Mouse (Mus musculus): ENCODE measurements around the gene Sycp1.

The Sycp1 gene

DNA sequence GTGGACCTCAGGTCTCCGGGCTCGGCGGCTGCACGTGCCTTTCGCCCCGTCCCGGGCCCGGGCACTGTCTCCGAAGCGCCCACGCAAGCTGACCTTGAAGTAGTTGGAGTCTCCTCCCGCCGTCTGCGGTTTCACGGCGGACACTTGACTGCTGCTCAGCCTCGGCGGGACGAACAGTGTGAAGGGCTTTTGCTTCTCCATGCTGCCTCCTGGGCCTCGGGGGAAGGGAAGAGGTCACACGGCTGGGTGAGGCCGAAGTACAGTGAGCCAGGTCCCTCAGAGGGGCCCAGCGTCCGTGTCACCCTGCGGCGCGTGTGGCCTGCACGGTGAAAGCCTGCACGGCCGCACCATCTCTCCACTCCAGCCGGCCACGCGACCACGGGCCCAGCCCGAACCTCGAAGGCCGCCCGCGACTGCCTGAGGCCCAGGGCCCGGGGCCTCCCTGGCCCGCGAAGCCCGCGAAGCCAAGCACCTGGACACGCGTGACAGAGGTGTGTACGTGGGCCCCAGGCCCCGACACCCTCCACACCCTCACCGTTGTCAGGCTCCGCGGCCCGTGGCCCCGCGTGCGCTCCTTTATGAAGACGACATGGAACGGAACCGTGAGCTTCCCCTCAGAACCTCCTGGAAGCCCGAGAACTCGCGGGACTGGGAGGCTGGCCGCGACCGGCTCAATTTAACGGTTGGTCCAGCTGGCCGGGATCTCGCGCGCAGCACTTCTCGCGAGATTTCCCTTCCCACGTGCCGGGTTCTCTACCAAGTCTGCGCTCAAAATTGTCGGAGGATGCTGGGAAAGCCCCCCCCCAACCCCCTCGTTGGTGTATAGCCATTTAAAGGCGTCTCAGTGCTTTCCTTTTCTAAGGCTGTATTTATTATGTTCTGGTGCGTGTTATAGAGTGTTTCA lies at the start of gene Sycp1:
Gene Sycp1 (minus strand): TSS at position 650 of the 904 bp plus-strand sequence.
- no peak for DNase-seq

GRCm38 (mm10) chr3:102980349-102980736 lies 44.4 kb upstream of the Sycp1 start:
- no peak for DNase-seq

GRCm38 (mm10) chr3:102979550-102980348 lies 43.8 kb upstream of the Sycp1 start:
- no peak for DNase-seq

DNA sequence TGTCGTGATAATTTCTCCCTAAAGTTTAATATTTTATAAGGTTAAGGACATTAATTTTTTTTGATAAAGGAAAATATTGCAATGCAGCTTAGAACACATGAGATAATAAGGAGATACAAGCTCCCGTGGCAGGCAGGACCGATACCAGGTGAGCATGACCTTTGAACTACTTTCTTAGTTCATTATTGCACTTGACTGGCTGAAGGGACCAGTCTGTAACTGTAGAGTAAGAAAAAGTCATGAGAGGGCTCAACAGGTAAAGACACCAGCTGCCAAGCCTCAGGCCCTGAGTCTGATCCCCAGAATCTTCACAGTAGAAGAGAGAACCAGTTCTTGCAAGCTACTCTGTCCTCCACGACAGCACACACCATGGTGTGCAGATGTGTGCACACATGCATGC lies 41.0 kb upstream of the Sycp1 start:
- DNase-seq, result no peak

DNA sequence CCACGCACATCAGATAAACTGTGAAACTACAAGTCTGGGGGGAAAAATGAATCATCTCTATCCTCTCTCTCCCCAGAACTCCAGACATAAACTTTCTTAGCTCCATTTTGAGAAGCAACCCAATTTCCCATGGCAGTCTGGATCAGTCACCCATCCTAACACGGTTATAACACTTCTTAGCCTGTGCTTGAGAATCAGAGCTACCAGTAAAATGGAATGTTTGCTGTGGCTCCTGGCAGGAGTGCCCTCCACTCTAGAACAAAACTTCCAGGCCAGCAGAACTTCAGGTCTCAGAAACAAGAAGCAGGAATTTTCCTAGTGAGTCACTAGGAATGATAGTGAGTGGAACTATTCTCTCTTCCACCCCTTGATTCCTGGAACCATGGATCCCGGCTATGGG lies 34.6 kb upstream of the Sycp1 start:
- DNase-seq, result no peak

DNA sequence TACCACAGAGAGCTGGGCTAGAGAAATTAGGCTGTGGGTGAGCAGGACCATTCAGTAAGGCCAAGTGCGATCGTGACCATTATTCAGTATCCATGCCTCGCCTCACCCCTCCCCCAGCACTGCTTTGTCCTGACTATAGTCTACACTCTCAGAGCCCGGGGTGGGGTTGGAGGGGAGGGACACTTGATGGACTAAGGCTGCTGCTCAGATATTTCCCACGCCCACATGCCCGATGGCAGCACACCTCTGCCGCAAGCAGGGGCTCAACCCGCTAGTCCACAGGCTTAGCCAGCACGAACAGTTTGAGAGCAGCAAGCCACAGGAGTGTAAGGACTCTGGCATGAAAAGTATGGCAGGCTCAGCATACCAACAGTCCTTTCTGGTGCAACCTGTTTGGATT lies 34.2 kb upstream of the Sycp1 start:
- no peak for DNase-seq

DNA sequence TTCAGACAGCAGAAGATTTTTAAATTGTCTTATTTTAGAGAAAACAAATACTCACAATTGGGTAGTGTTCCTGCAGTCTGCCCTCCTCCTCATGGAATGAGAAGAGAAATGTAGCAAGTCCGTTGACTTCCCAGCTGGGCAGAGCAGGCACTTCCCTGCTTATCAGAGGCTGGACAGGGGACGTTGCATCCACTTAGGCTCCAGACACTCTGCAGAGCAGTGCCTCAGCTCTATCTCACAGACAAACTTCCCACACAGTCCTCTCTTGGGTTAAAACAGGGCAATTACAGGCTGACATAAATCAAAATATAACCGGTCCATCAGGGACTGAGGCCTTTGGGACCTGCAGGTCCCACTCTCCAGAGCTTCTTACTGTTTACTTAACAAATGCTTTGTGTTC lies 28.1 kb upstream of the Sycp1 start, which contains the start of gene Nr1h5:
Gene Nr1h5 (minus strand): TSS at position 101 of the 400 bp plus-strand sequence.
- DNase-seq, result no peak

DNA sequence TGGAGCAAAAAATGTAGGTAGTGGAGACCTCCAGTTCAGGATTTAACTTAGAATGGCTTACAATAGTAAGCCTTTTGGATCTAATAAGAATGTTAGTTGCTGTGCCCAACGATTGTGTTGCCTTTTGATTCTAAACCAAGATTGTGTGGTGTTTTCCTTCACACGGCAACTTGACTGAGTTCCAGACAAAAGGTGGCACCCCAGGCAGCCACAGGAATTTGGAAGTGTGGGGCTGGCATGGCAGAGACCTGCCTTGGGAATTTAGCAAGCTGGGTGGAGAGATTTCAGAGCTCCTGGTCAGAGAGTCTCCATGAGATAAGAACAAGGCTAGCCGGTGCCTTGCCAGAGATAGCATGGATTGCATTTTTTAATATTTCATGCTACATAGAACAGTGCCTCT lies 19.7 kb upstream of the Sycp1 start:
- DNase-seq, result no peak

GRCm38 (mm10) chr3:102955143-102955542 lies 19.2 kb upstream of the Sycp1 start:
- no peak for DNase-seq

GRCm38 (mm10) chr3:102954476-102954875 lies 18.6 kb upstream of the Sycp1 start:
- DNase-seq, result no peak

DNA sequence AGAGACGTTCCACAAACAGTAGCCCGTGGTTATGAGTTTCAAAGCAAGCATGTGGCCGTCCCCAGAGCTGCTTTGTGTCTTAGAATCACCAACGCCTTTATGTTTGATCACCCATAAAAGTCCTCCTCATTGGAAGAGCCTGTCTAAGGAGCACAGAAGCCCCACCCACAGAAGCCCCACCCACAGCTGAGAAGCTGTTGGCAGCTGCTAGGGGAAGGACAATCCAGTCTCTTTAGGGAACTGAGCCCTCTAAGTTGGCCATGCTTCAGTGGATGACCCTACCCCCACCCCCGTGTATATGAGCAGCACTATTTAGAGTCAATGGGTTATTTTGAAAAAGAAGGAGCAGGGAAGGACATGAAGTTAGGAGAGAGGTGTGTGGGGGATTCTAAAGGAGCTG lies 11.0 kb upstream of the Sycp1 start:
- DNase-seq, result no peak

- no peak for DNase-seq
Measured at GRCm38 (mm10) chr3:102946312-102946711, 10.4 kb upstream of the Sycp1 start.

- DNase-seq, result no peak
Measured at GRCm38 (mm10) chr3:102938100-102938499, 2.2 kb upstream of the Sycp1 start.

DNA sequence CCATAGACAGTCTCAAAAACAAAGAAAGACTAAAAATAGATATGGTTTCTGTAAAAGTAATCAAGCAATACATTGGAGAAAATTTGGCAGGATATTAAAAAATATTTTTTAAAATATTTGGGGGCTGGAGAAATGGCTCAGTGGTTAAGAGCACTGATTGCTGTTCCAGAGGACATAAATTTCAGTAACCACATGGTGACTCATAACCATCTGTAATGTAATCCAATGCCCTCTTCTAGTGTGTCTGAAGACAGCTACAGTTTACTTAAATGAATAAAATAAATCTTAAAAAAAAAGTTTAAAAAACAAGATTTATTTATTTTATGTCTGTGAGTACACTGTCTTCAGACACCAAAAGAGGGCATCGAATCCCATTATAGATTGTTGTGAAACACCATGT lies 36.8 kb downstream of the Sycp1 start:
- DNase-seq, result no peak

GRCm38 (mm10) chr3:102880529-102880928 lies 55.4 kb downstream of the Sycp1 start:
- DNase-seq, result no peak

DNA sequence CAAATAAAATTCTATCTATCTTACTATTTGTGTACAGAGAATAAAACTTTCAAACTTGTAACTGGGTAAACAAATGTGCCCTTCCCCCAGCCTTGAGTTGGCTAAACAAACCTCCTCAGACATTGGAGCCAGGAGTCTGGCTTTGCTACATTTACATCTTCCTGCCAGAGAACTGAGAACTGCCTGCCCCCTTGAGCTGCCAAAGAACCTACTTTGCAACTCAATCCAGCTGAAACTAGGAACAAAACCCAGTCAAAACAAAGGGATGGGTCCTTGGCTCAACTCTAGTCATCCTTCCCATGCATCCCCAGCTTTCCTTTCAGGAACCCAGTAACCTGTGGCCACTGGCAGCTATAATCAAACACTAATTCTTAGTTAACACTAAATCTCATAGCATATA lies 87.2 kb downstream of the Sycp1 start:
- no peak for DNase-seq

- DNase-seq, result no peak
Measured at GRCm38 (mm10) chr3:102842386-102842785, 93.5 kb downstream of the Sycp1 start.

- peak; percentile 48 for DNase-seq
Measured at GRCm38 (mm10) chr3:102803937-102804336, 132.0 kb downstream of the Sycp1 start.

GRCm38 (mm10) chr3:102787369-102787768 lies 148.5 kb downstream of the Sycp1 start:
- no peak for DNase-seq

DNA sequence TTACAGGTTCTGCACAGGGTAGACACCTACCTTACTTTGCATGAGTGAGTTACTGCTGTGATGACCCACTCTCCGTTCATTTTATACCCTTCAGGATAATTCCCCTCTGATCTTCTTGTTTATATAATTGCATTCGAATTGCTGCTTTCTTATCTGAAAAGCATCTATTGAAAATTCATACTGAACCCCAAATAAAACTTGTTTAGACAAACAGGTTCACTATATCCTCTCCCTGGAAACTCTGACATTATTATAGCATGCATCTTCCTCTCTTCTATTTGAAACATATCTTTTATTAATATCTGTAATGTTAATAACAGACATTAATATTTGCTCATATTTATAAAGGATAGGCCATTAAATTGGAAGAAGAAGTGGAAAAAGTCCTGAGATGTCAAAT lies 153.3 kb downstream of the Sycp1 start, which contains the start of gene Tshb:
Gene Tshb (minus strand): TSS at position 101 of the 400 bp plus-strand sequence.
- no peak for DNase-seq

DNA sequence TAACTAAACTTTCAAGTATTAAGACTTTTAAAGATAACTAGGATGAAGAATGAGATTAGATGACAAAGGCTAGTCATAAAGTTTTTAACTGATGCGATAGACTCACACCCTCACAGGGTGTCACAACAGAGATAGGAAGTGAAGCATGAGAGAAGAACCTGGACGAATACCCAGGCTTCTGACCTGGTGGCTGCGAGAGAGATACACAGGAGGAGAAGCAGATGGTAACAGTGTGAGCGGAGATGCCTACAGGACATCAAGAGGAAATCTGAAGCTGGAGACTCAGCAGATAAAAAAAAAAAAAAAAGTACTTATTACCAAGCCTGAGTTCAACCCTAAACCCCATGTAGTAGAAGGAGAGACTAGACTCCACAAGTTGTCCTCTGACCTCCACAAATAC lies 162.9 kb downstream of the Sycp1 start:
- DNase-seq, result peak; percentile 81
